Mouse (Mus musculus): ENCODE results near the gene Cuedc1. TPM values are rescaled to one million over a fixed set of nuclear protein-coding genes. Genes with fewer than 3 reads are reported as not detected.

Gene Cuedc1
- total RNA-seq, 2 experiments from 2014 or later = 27.9 to 31.8 TPM

- no peak for DNase-seq (ENCODE audit: low spot score in 2 of 2)
Observed at GRCm38 (mm10) chr11:88117356-88118090, 19.7 kb downstream of the Cuedc1 start.

GRCm38 (mm10) chr11:88118091-88118440, 20.2 kb downstream of the Cuedc1 start:
- DNase-seq (ENCODE audit: low spot score in 2 of 2) = no peak

- peak; percentile 24 to 73 for DNase-seq (ENCODE audit: low spot score in 2 of 2)
Observed at GRCm38 (mm10) chr11:88118817-88119642, 21.2 kb downstream of the Cuedc1 start.

- no peak for DNase-seq (ENCODE audit: low spot score in 2 of 2)
Observed at GRCm38 (mm10) chr11:88122545-88122944, 24.7 kb downstream of the Cuedc1 start.

- DNase-seq (ENCODE audit: low spot score in 2 of 2) = no peak
Observed at GRCm38 (mm10) chr11:88123021-88123420, 25.2 kb downstream of the Cuedc1 start.

GRCm38 (mm10) chr11:88123731-88124130, 25.9 kb downstream of the Cuedc1 start:
- no peak for DNase-seq (ENCODE audit: low spot score in 2 of 2)

GRCm38 (mm10) chr11:88125483-88125882, 27.6 kb downstream of the Cuedc1 start:
- no peak for DNase-seq (ENCODE audit: low spot score in 2 of 2)

- peak in 1 of 2 experiments; percentile 49 for DNase-seq (ENCODE audit: low spot score in 2 of 2)
Observed at GRCm38 (mm10) chr11:88126306-88126793, 28.5 kb downstream of the Cuedc1 start.

GRCm38 (mm10) chr11:88128461-88128860, 30.6 kb downstream of the Cuedc1 start:
- DNase-seq (ENCODE audit: low spot score in 2 of 2) = no peak

- DNase-seq (ENCODE audit: low spot score in 2 of 2) = no peak
Observed at GRCm38 (mm10) chr11:88129281-88129680, 31.4 kb downstream of the Cuedc1 start.

- DNase-seq (ENCODE audit: low spot score in 2 of 2) = peak in 1 of 2 experiments; percentile 59
Observed at GRCm38 (mm10) chr11:88129935-88130334, 32.1 kb downstream of the Cuedc1 start.

- no peak for DNase-seq (ENCODE audit: low spot score in 2 of 2)
Observed at GRCm38 (mm10) chr11:88131847-88132246, 34.0 kb downstream of the Cuedc1 start.

GRCm38 (mm10) chr11:88135218-88135617, 37.4 kb downstream of the Cuedc1 start:
- no peak for DNase-seq (ENCODE audit: low spot score in 2 of 2)

GRCm38 (mm10) chr11:88137814-88138425, 40.1 kb downstream of the Cuedc1 start:
- DNase-seq (ENCODE audit: low spot score in 2 of 2) = no peak

GRCm38 (mm10) chr11:88139256-88139861, 41.5 kb downstream of the Cuedc1 start:
- peak; percentile 64 to 78 for DNase-seq (ENCODE audit: low spot score in 2 of 2)

GRCm38 (mm10) chr11:88140066-88141060, 42.5 kb downstream of the Cuedc1 start:
- DNase-seq (ENCODE audit: low spot score in 2 of 2) = no peak

- no peak for DNase-seq (ENCODE audit: low spot score in 2 of 2)
Observed at GRCm38 (mm10) chr11:88142362-88142761, 44.5 kb downstream of the Cuedc1 start.

GRCm38 (mm10) chr11:88144100-88144499, 46.2 kb downstream of the Cuedc1 start:
- DNase-seq (ENCODE audit: low spot score in 2 of 2) = no peak

GRCm38 (mm10) chr11:88145214-88146006, 47.6 kb downstream of the Cuedc1 start:
- DNase-seq (ENCODE audit: low spot score in 2 of 2) = no peak
